Mouse (Mus musculus): ENCODE data around the gene St6gal1.

St6gal1 gene

GRCm38 (mm10) chr16:23249285-23249684 is 24.7 kb downstream of the St6gal1 start:
- in situ Hi-C loops (cut with MboI, MseI), result no loop called here

- in situ Hi-C loops (cut with MboI, MseI), result no loop called here
Observed at GRCm38 (mm10) chr16:23249762-23250161, 25.2 kb downstream of the St6gal1 start.

GRCm38 (mm10) chr16:23250556-23251444 is 26.3 kb downstream of the St6gal1 start:
- in situ Hi-C loops (cut with MboI, MseI), result no loop called here

- in situ Hi-C loops (cut with MboI, MseI), result no loop called here
Observed at GRCm38 (mm10) chr16:23251445-23251773, 26.9 kb downstream of the St6gal1 start.

- in situ Hi-C loops (cut with MboI, MseI), result no loop called here
Observed at GRCm38 (mm10) chr16:23253620-23254019, 29.1 kb downstream of the St6gal1 start.

- in situ Hi-C loops (cut with MboI, MseI), result no loop called here
Observed at GRCm38 (mm10) chr16:23254062-23254461, 29.5 kb downstream of the St6gal1 start.

- in situ Hi-C loops (cut with MboI, MseI), result no loop called here
Observed at GRCm38 (mm10) chr16:23256638-23257037, 32.1 kb downstream of the St6gal1 start.

- in situ Hi-C loops (cut with MboI, MseI), result no loop called here
Observed at GRCm38 (mm10) chr16:23258429-23258822, 33.9 kb downstream of the St6gal1 start.

- in situ Hi-C loops (cut with MboI, MseI), result no loop called here
Observed at GRCm38 (mm10) chr16:23258823-23259457, 34.4 kb downstream of the St6gal1 start.

GRCm38 (mm10) chr16:23259580-23259979 is 35.0 kb downstream of the St6gal1 start:
- in situ Hi-C loops (cut with MboI, MseI), result no loop called here

GRCm38 (mm10) chr16:23262131-23262768 is 37.7 kb downstream of the St6gal1 start:
- in situ Hi-C loops (cut with MboI, MseI), result no loop called here

- in situ Hi-C loops (cut with MboI, MseI), result no loop called here
Observed at GRCm38 (mm10) chr16:23262846-23263245, 38.3 kb downstream of the St6gal1 start.

GRCm38 (mm10) chr16:23264999-23265398 is 40.5 kb downstream of the St6gal1 start:
- in situ Hi-C loops (cut with MboI, MseI), result no loop called here

GRCm38 (mm10) chr16:23265481-23265880 is 40.9 kb downstream of the St6gal1 start:
- in situ Hi-C loops (cut with MboI, MseI), result no loop called here

GRCm38 (mm10) chr16:23266293-23266692 is 41.8 kb downstream of the St6gal1 start:
- in situ Hi-C loops (cut with MboI, MseI), result no loop called here

- in situ Hi-C loops (cut with MboI, MseI), result no loop called here
Observed at GRCm38 (mm10) chr16:23266896-23267295, 42.4 kb downstream of the St6gal1 start.

- in situ Hi-C loops (cut with MboI, MseI), result no loop called here
Observed at GRCm38 (mm10) chr16:23268231-23268630, 43.7 kb downstream of the St6gal1 start.

- in situ Hi-C loops (cut with MboI, MseI), result no loop called here
Observed at GRCm38 (mm10) chr16:23269056-23269983, 44.8 kb downstream of the St6gal1 start.

GRCm38 (mm10) chr16:23269984-23270912 is 45.7 kb downstream of the St6gal1 start:
- in situ Hi-C loops (cut with MboI, MseI), result loop anchor here in 1 of 2 experiments (5.0 kb wide), 1 partner anchor 38 kb away; no protein-coding TSS in a partner anchor

GRCm38 (mm10) chr16:23270913-23271253 is 46.3 kb downstream of the St6gal1 start:
- in situ Hi-C loops (cut with MboI, MseI), result loop anchor here in 1 of 2 experiments (5.0 kb wide), 1 partner anchor 39 kb away; no protein-coding TSS in a partner anchor

All from T-helper 17 cell (primary cell).